Mouse (Mus musculus) lung, embryonic 16.5 days (tissue): Measurements from ENCODE around the gene Tbc1d25. TPM values are rescaled to one million over a fixed set of nuclear protein-coding genes. Genes with fewer than 3 reads are reported as not detected.
A peak's percentile ranks its signal among the peaks of the same experiment; 100 is the strongest.

ENCODE experiments used
- ATAC-seq: fragments of 200-750 bp; cut with Nextera tagmentation; 2 replicates; pipeline ENCODE4 v1.8.0; 2017; ENCODE audit warnings: low read depth, mild to moderate bottlenecking, moderate library complexity
- H3K27ac ChIP-seq: fragments of 300-500 bp; sonication (generic); 2 replicates; pipeline ENCODE4 v1.5.1; 2014; ENCODE audit warnings: mild to moderate bottlenecking, control low read depth, low read length
- H3K27me3 ChIP-seq: fragments of 300-500 bp; sonication (generic); 2 replicates; pipeline ENCODE4 v1.6.1; 2014; ENCODE audit warnings: low read depth, low read length, mixed read lengths; ENCODE audit not compliant: control insufficient read depth, insufficient read depth
- H3K36me3 ChIP-seq: fragments of 300-500 bp; sonication (generic); 2 replicates; pipeline ENCODE4 v1.6.1; 2014; ENCODE audit warnings: low read length; ENCODE audit not compliant: control insufficient read depth, insufficient read depth
- H3K4me1 ChIP-seq: fragments of 300-500 bp; sonication (generic); replicated peaks from 2 replicates; pipeline ENCODE4 v1.6.1; 2014; ENCODE audit warnings: low read length, mixed read lengths; ENCODE audit not compliant: control insufficient read depth, insufficient read depth
- H3K4me2 ChIP-seq: fragments of 300-500 bp; sonication (generic); 2 replicates; pipeline ENCODE4 v1.6.1; 2014; ENCODE audit warnings: low read depth, low read length, control low read depth
- H3K4me3 ChIP-seq: fragments of 300-500 bp; sonication (generic); 2 replicates; pipeline ENCODE4 v1.5.1; 2014; ENCODE audit warnings: mild to moderate bottlenecking, low read length, control low read depth
- H3K9ac ChIP-seq: fragments of 300-500 bp; sonication (generic); 2 replicates; pipeline ENCODE4 v1.6.1; 2014; ENCODE audit warnings: low read length, control low read depth
- H3K9me3 ChIP-seq: fragments of 300-500 bp; sonication (generic); 2 replicates; pipeline ENCODE4 v1.6.1; 2016; ENCODE audit warnings: low read length; ENCODE audit not compliant: control insufficient read depth
- WGBS: fragments of 180-500 bp; shearing (Covaris S2); extraction: QIAGEN DNeasy Blood & Tissue Kit; methylation state at CpG from one replicate; pipeline ENCODE4 v1.1.7; 2014; 5-methylcytosine and 5-hydroxymethylcytosine counted together
- polyA plus RNA-seq: library from polyadenylated mRNA; unstranded; fragments of >200 nt; fragmentation: Nextera tagmentation; extraction: Ambion mirVana; gene quantifications from 2 replicates; pipeline ENCODE4 v1.2.1, GENCODE M21; 2015

Gene Tbc1d25
- polyA plus RNA-seq, 1 experiment from 2014 or later: 13.0 TPM

DNA sequence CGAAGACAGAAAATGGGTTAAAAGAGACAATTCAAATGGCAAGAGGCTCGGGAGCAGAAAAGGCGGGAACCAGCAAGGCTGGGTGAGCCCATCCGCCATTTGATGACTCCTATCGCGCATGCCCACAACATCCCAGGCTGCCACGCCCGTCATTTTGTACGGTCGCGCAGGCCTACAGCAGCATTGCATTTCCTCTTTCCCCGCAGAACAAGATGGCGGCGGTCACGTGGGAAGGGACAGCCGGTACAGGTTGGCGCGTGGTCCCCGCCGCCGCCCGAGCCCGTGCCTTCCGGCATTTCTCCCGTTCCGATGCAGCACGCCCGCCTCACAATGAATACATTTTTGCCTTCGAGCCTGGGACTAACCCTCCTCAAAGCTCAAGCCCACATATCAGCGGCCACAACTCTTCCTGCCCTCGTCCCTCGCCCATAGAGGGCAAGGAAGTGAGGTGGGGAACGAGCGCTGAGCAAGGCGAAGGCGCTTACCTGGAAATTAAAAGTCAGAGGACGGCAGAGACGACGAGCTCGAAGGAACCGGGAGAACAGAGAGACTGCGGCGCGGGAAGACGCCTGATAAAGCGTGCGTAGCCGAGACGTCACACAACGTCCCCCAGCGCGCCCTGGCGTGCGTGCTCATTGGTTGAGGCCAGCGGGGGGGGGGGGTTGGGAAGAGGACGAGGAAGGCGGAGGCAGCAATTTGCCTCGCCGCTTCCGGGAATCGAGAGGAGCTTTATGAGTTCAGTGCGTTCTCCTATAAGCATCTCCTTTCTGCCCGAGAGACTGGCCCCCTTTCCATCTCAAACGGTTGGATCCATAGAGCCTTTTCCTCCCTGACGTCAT, 30.6 kb downstream of the Tbc1d25 start, which contains the start of gene Rbm3:
Gene Rbm3, minus strand, starts transcription at position 728 of the 839 bp plus-strand sequence.
- ATAC-seq: peak; percentile 97
- 19% methylated on average over 57 of the region's 65 CpGs for WGBS
- peak within 1 kb of the TSS; percentile 72 for H3K9ac ChIP-seq
- no peaks in the 10 kb centered on the region for H3K27me3 ChIP-seq
- H3K4me3 ChIP-seq: peak within 1 kb of the TSS; percentile 58
- H3K9me3 ChIP-seq: no peaks in the 10 kb centered on the region
- peak within 1 kb of the TSS; percentile 94 for H3K27ac ChIP-seq
- peaks cover 12% of the 10 kb centered on the region for H3K36me3 ChIP-seq
- peak within 1 kb of the TSS; percentile 79 for H3K4me2 ChIP-seq
- peaks cover 6% of the 10 kb centered on the region; the same call in 1 of the 2 replicates for H3K4me1 ChIP-seq

DNA sequence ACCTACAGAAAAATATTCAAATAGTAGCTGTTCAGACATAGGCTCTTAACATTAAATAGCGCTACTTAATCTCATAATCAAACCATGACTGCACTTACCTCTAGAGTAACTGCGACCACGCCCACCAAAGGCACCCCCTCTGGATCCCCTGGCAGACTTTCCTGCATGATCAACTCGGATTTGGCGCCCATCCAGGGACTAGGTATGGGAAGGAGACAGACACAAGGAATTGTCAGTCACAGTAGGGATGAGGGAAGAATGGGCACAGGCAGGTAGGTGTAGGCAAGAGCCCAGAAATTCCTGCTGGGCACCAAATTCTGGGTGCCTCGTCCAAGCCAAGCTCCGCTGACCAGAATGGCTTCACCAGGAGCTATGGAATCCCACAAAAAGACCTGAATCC, 32.2 kb downstream of the Tbc1d25 start:
- Histone ChIP-seq H3K9me3 (no peaks in the 10 kb centered on the region), H3K36me3 (peaks cover 12% of the 10 kb centered on the region), H3K4me3 (peak overlapping the region; percentile 58), H3K27ac (no peak overlapping the region), H3K9ac (peak overlapping the region; percentile 72), H3K4me1 (peaks cover 6% of the 10 kb centered on the region; the same call in 1 of the 2 replicates), H3K27me3 (no peaks in the 10 kb centered on the region), H3K4me2 (peak overlapping the region; percentile 79)
- no peak for ATAC-seq
- 61% methylated on average over 7 of the region's 7 CpGs for WGBS

DNA sequence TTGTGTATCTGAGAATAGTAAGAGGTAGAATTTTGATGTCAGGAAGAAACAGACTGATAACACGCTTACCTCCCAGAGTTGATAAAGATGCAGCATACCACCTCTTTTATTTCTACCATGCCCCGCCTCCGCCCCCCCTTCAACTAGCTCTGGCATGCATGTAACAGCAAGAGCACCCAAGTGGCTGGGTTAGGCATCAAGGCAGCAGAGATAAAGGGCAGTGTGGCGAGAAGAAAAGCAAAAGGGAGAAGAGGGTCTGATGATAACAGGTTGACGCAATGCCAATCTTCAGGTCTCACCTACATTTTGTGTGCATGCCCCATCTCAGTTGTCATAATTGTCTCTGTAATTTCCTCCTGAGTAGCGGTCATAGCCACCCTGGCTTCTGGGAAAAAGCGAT, 33.0 kb downstream of the Tbc1d25 start:
- WGBS: 76% methylated on average over 7 of the region's 7 CpGs
- H3K9ac ChIP-seq: no peak overlapping the region
- H3K36me3 ChIP-seq: peaks cover 16% of the 10 kb centered on the region
- no peaks in the 10 kb centered on the region for H3K9me3 ChIP-seq
- no peak for ATAC-seq
- peaks cover 6% of the 10 kb centered on the region; the same call in 1 of the 2 replicates for H3K4me1 ChIP-seq
- H3K4me3 ChIP-seq: no peak overlapping the region
- H3K4me2 ChIP-seq: no peak overlapping the region
- no peaks in the 10 kb centered on the region for H3K27me3 ChIP-seq
- no peak overlapping the region for H3K27ac ChIP-seq

DNA sequence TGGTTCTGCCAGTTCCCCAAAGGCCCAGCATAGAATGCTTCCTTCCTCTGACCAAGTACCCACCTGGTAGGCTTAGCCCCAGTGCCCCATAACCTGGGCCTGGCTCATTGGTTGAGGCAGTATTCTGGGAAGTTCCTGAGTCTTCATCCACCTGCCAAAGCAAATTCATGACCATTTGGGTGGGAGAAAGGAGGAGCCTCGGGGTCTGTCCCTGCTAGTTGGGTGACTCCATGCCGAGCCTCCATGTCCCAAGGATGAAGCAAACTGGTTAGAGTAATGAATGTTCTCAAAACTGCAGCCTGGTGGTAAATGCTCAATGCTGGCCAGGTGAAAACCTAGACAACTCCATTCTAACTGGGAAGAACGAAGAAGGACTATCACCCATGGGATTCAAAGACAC, 34.9 kb downstream of the Tbc1d25 start:
- peaks cover 6% of the 10 kb centered on the region; the same call in 1 of the 2 replicates for H3K4me1 ChIP-seq
- no peaks in the 10 kb centered on the region for H3K27me3 ChIP-seq
- ATAC-seq: no peak
- H3K9ac ChIP-seq: no peak overlapping the region
- H3K9me3 ChIP-seq: no peaks in the 10 kb centered on the region
- no peak overlapping the region for H3K27ac ChIP-seq
- no peak overlapping the region for H3K4me2 ChIP-seq
- no peak overlapping the region for H3K4me3 ChIP-seq
- WGBS: 62% methylated on average over 3 of the region's 3 CpGs
- H3K36me3 ChIP-seq: peaks cover 18% of the 10 kb centered on the region

DNA sequence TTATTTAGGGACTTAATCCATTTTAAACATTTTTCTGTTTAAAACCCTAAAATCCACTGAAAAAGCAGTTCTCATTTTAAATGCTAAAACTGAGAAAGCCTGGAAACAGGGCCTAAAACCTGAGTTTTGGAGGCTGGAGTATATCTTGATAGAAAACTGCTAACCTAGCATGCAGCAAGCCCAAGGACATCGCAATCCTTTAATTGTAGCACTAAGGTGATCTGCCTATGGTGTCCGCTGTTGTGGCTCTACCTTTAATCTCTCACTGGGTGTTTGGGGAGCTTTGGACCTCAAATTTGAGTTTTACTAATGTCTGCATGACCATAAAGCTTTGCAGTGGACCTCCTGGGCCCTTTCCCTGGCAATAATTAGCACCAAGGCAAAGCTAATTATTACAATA, 35.5 kb downstream of the Tbc1d25 start:
- peaks cover 18% of the 10 kb centered on the region for H3K36me3 ChIP-seq
- no peaks in the 10 kb centered on the region for H3K9me3 ChIP-seq
- no peak overlapping the region for H3K9ac ChIP-seq
- no peaks in the 10 kb centered on the region for H3K27me3 ChIP-seq
- no peak overlapping the region for H3K4me3 ChIP-seq
- no peak for ATAC-seq
- peaks cover 6% of the 10 kb centered on the region; the same call in 1 of the 2 replicates for H3K4me1 ChIP-seq
- no peak overlapping the region for H3K27ac ChIP-seq
- 92% methylated on average over 2 of the region's 2 CpGs for WGBS
- H3K4me2 ChIP-seq: no peak overlapping the region

DNA sequence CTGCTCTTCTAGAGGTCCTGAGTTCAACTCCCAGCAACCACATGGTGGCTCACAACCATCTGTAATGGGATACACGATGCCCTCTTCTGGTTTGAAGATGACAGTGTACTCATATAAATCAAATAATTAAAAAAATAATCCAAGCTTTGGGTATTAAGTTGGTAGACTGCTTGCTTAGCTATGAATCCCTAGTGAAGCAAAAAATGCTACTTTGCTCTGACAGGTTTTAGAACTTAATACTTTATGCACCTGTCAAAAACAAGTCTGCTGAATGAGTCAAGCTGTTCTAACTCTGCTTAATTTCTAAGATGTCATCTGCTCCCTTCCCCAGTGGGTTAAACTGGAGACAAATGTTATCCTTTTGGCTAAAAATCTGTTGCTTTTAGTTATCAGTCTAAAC, 36.5 kb downstream of the Tbc1d25 start:
- Histone ChIP-seq H3K4me2 (no peak overlapping the region), H3K27me3 (no peaks in the 10 kb centered on the region), H3K4me1 (peaks cover 6% of the 10 kb centered on the region; the same call in 1 of the 2 replicates), H3K9me3 (no peaks in the 10 kb centered on the region), H3K27ac (no peak overlapping the region), H3K4me3 (no peak overlapping the region), H3K36me3 (peaks cover 18% of the 10 kb centered on the region), H3K9ac (no peak overlapping the region)
- ATAC-seq: no peak
- WGBS: 15% methylated on average over 1 of the region's 1 CpGs

DNA sequence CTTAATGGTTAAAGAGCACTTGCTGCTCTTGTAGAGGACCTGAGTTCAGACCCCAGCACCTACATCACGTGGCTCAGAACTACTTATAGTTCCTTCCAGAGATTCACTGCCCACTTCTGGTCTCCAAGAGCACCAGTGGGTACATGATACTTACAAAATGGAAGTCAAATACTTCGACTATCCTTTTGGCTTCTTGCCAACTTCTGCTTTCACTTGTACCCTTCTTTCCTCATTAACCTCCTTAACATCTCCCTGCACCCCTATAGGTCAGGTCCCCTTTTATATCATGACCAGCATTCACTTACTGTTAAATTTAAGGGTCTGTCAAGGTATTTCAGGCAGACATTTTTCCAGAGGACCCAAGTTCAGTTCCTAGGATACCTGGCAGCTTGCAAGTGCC, 40.1 kb downstream of the Tbc1d25 start:
- ATAC-seq: no peak
- Histone ChIP-seq H3K36me3 (peaks cover 8% of the 10 kb centered on the region), H3K4me2 (no peak overlapping the region), H3K9ac (no peak overlapping the region), H3K4me3 (no peak overlapping the region), H3K27me3 (no peaks in the 10 kb centered on the region), H3K27ac (no peak overlapping the region), H3K4me1 (no peaks in the 10 kb centered on the region), H3K9me3 (no peaks in the 10 kb centered on the region)
- WGBS: 28% methylated on average over 2 of the region's 2 CpGs

DNA sequence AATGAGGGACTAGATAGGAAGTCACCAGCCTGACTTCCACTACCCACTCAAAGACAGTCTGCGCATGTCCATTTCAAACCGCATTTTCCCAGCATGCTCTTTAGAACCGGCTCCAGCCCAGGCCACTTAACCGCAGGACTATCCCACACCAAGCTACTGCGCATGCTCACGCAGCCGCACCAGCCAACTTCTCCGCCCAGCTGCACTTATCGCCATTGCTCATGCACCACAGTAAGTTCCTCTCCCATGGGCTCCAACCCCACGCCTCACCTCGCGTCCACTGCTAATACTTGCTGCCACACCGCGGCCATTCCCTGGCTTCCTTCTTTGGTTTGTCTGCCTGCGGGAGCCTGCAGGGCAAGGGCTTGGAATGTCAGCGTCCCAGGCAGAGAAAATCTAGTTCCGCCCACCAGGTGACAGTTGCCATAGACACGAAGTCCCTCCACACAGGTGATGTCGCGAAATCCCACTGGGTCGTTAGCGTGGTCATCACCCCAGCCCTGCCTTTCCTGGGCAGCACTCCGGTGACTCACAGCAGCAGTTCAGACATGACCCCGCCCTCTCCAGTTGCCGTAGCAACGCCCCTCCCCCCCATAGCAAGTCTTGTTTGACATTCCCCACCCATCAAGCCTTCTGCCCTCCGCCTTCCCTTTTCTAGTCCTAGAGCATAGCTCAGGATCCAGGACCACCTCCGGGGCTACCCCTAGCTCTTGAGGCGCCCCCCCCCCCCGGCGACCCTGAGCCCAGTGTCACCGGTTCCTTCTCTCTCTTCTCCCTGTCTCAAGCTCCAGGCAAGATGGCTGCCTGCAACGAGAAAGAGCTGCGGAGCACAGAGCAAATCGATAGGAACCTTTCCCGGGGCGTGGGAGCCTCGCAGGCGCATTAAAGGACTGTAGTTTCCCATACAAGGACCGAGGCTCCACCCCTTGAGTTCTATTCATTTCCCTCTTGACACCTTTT, 43.7 kb downstream of the Tbc1d25 start, which contains the start of gene Wdr13:
Gene Wdr13, minus strand, starts transcription at position 876 of the 960 bp plus-strand sequence.
- peak; percentile 91 for ATAC-seq
- peak within 1 kb of the TSS; percentile 90 for H3K27ac ChIP-seq
- H3K36me3 ChIP-seq: peaks cover 4% of the 10 kb centered on the region; the same call in 1 of the 2 replicates
- H3K4me1 ChIP-seq: no peaks in the 10 kb centered on the region
- 11% methylated on average over 37 of the region's 40 CpGs for WGBS
- H3K9me3 ChIP-seq: no peaks in the 10 kb centered on the region
- H3K27me3 ChIP-seq: no peaks in the 10 kb centered on the region
- H3K4me3 ChIP-seq: peak within 1 kb of the TSS; percentile 63
- peak within 1 kb of the TSS; percentile 56 for H3K4me2 ChIP-seq
- peak within 1 kb of the TSS; percentile 69 for H3K9ac ChIP-seq

DNA sequence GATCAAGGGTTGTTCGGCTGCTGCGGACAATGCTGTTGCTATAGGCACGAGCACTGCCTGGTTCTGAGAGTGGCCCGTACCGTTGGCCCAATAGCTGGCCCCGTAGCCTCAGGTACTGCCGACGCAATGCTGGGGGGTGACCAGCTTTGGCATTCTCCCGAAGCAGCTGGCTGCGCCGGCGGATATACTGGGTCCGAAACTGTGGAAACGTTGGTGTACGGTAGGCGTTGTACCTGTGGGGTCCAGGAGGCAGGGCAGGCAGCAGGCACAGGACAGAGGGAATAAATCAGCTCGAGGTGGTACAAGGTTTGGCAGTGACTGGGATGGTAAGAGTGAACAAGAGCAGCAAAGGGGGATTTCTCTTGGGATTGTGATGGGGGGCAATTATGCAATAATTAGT, 44.6 kb downstream of the Tbc1d25 start:
- Histone ChIP-seq H3K4me3 (peak overlapping the region; percentile 63), H3K9ac (no peak overlapping the region), H3K27me3 (no peaks in the 10 kb centered on the region), H3K9me3 (no peaks in the 10 kb centered on the region), H3K36me3 (peaks cover 4% of the 10 kb centered on the region; the same call in 1 of the 2 replicates), H3K27ac (no peak overlapping the region), H3K4me1 (no peaks in the 10 kb centered on the region), H3K4me2 (peak overlapping the region; percentile 56)
- WGBS: 89% methylated on average over 17 of the region's 17 CpGs
- no peak for ATAC-seq
